Mouse (Mus musculus): ENCODE data around the gene Lefty2.

The Lefty2 gene

DNA sequence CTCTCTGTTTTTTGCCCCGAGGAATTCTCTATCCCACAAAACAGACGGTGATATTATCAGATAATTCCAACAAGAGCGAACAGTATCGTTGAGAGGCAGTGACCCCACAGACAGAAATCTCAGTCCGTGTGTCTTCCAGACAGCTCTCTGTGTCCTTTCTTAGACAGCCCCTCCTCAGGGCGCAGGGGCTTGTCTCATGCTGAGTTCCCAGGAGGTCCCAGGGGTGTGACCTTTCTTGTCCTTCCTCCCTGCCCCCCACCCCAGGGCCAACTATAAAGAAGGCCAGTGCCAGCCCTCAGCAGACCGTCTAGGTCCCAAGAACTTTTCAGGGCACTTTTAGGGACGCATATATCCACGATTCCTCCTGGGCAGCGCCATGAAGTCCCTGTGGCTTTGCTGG is at the start of gene Lefty2:
Gene Lefty2, plus strand, starts transcription at position 301 of the 400 bp plus-strand sequence.
- DNase-seq (ENCODE audit: low spot score): no peak

DNA sequence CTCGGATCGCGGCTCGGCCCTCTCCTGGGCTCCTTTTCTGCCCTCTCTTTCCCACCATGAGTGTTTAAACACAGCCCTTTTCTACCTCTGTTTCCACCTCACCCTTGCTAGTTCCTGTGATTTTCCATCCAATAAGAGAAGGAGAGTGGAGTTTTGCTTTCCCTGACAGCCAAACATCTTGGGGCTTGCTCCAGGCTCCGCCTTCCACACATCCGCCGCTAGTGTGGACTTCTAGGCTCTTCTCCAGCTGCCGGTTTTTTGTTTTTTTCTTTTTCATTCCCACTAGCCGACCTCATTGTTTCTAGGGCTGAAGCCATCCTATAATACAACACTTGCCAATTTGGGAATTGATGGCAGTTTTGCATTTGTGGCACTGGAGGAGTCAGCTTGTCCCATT is 44.8 kb upstream of the Lefty2 start:
- DNase-seq (ENCODE audit: low spot score): peak; percentile 67

- DNase-seq (ENCODE audit: low spot score): no peak
Measured at GRCm38 (mm10) chr1:180848511-180849241, 44.2 kb upstream of the Lefty2 start.

- DNase-seq (ENCODE audit: low spot score): no peak
Measured at GRCm38 (mm10) chr1:180849701-180850301, 43.1 kb upstream of the Lefty2 start.

DNA sequence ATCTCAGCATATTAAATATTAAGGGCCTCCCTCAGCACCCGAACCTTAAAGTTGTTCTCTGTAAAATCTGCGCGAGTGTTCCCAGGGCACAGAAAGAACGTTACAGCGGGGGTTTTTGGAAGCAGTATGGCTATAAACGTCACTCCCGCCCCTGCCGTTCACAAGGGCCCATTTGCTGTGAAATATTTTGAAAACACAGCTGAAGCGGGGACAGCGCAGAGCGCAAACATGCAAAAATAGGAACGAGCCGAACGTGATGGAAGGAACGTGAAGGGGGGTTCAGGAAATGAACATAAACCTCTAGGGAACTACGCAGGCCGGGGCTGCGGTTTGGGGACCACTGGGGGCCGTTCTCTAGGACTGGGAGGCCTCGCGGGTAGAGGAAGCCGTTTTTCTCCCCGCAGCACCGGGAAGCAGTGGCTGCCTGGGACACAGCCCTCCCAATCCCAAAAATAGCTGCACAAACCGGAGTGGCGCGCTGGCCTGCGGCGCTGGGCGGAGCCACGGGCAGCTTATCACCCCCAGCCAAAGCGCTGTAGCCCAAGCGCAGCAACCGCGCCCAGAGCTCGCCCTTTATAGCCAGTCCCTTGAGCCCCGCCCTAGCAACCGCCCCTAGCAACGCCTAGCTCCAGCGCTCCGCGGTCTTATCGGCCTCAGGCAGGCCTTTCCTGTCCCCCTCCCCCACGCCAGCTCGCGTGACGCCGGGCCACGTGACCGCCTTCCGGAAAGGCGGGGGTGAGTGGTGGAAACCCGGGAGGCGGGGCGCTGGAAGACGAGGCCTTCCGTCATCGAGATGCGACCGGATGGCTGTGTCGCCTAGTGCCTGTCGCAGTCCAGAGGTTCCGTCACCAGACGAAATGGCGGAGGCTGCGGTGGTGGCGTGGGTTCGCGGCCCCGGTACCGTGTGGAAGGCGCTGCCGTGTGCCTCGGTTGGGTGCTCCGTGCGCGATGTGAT is 42.3 kb upstream of the Lefty2 start, which contains the start of gene Sde2:
Gene Sde2, plus strand, starts transcription at position 812 of the 955 bp plus-strand sequence.
- peak; percentile 100 for DNase-seq (ENCODE audit: low spot score)

GRCm38 (mm10) chr1:180858763-180859162 is 34.1 kb upstream of the Lefty2 start:
- DNase-seq (ENCODE audit: low spot score): no peak

GRCm38 (mm10) chr1:180860030-180860429 is 32.9 kb upstream of the Lefty2 start:
- DNase-seq (ENCODE audit: low spot score): no peak

DNA sequence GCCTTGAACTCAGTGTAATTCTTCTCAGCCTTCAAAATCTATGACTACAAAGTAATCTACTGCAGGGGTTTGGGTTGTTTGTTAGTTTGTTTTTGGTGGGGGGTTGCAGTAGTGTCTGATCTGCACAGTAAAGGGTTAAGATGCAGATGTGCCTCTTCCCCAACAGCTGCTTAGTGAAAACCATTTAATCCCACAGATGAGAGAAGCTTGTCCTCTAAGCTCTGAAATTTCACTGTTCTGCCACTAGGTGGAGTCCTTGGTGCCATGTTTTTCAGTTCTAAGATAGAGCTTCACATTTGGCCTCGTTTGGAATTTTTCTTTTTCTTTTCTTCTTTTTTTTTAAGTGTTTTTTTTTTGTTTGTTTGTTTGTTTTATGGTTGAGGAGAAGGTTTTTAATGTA is 29.3 kb upstream of the Lefty2 start:
- DNase-seq (ENCODE audit: low spot score): no peak

DNA sequence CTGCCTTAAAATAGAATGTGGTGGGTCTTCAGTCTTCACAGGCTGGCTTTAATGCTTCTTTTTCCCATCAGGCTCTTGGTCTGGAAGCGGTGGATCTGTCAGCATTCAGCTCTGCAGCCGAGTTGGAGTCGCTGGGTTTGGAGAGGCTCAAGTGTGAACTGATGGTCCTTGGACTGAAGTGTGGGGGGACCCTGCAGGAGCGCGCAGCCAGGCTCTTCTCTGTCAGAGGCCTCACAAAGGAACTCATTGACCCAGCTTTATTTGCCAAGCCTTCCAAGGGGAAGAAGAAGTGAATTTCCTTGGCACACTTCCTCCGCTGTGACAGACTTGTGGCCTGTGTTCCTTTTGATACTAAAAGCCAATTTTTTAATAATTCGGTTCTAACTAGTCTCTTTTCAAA is 26.9 kb upstream of the Lefty2 start:
- no peak for DNase-seq (ENCODE audit: low spot score)

- DNase-seq (ENCODE audit: low spot score): no peak
Measured at GRCm38 (mm10) chr1:180870122-180870650, 22.7 kb upstream of the Lefty2 start.

DNA sequence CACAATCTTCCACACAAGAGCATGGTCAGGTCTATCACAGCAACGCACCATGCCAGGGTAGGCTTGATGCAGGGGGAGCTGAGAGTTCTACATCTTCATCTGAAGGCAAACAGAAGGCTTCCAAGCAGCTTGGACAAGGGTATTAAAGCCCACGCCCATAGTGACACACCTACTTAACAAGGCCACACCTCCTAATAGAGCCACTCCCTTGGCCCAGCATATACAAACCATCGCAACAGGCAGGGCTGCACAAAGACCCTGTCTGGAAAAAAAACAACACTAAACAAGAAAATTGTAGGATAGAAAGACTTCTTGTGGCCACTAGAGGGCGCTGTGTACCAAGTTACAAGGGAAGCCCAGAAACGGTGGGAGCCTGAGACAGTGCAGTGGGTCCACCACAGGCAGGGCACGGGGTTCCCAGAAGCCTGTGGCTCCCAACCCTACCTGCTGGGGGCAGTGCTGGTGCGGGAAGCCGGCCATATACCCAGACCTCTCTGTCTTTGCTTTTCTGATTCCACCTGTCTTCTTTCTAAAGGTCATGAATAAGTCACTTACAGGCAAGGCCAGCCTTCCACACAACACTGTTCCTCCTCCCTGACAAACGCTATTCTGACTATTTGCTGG is 18.9 kb upstream of the Lefty2 start:
- peak; percentile 78 for DNase-seq (ENCODE audit: low spot score)

DNA sequence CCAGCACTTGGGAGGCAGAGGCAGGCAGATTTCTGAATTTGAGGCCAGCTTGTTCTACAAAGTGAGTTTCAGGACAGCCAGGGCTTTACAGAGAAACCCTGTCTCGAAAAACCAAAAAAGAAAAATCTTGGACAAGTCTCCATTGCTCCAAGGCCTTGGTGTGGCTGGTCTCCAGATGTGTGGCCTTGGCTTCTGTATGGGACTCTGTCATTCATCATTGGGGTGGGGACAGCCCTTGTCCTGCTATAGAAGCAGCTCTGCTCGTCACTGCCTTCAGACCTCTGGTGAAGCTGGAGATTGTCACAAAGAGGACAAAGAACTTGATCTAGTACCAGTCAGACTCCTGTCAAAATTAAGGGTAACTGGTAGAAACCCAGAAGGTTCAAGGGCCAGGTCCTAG is 18.3 kb upstream of the Lefty2 start:
- no peak for DNase-seq (ENCODE audit: low spot score)

GRCm38 (mm10) chr1:180875126-180875525 is 17.8 kb upstream of the Lefty2 start:
- DNase-seq (ENCODE audit: low spot score): no peak

DNA sequence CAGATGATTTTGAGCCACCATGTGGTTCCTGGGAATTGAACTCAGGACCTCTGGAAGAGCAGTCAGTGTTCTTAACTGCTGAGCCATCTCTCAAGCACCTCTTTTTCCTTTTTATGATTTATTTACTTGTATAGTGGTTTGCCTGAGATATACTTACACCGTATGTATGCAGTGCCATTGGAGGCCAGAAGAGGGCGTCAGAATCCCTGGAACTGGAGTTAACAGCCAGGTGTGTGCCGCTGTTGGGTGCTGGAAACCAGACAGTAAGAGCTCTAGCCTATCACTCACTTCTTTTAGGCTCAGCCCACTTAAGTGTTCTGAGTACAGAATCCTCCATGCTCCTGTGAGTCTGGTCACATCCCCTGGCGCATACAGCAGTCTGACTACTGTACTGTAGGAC is 15.4 kb upstream of the Lefty2 start:
- DNase-seq (ENCODE audit: low spot score): no peak

DNA sequence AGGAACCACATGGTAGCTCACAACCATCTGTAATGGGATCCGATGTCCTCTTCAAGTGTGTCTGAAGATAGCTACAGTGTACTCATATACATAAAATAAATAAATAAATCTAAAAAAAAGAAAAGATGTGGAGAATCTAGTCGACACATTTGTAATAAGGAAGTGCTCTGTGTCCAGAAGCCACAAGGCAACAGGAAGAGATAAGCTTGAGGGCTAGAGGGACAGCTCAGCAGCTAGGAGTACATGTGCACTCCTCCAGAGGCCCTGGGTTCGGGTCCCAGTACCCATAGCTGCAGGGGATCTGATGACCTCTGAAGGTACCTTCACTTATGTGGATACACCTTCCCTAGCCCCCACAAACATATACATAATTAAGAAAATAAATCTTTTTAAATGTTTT is 11.1 kb upstream of the Lefty2 start:
- DNase-seq (ENCODE audit: low spot score): no peak

DNA sequence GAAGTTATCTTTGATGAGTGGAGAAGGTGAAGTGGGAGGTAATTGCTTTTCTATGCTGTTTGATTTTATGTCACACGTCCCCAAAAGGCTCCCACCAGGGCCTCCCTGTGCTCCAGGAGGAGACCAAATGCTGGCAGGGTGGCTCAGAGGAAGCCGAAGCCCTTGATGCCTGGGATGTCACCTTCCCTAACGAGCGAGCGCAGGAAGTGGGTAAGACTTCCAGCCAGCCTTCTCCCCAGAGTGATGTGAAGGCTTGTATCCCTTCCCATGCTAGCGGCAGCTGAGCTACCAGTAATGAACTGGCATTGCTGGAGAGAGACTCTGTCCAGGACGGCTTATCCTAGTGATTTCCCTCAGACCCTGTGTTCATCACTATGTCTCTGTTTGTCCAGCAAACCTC is 9.2 kb upstream of the Lefty2 start:
- DNase-seq (ENCODE audit: low spot score): no peak

GRCm38 (mm10) chr1:180884484-180884883 is 8.4 kb upstream of the Lefty2 start:
- no peak for DNase-seq (ENCODE audit: low spot score)

DNA sequence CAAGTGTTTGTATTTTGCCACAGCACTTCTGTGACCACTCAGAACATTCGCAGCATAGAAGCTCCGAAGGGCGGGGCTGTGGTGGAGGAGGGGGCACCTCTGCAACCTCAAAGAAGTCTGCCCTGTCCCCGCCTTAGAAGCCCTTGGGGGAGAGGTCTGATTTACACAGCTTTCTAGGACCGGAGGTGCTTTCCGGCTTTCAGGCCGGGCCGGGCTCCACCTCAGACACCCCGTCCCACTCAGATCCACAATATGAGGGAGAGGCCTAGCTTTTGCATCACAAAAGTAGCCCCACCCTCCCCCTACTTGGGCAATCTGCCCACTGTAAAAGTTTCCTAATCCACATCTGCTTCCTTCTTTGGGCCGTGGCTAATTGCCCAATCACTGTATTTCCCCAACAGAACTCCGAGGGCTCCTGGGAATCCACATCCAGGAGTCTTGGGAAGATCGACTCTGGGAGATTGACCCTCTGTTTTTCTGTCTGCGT is 4.3 kb upstream of the Lefty2 start:
- peak; percentile 84 for DNase-seq (ENCODE audit: low spot score)

DNA sequence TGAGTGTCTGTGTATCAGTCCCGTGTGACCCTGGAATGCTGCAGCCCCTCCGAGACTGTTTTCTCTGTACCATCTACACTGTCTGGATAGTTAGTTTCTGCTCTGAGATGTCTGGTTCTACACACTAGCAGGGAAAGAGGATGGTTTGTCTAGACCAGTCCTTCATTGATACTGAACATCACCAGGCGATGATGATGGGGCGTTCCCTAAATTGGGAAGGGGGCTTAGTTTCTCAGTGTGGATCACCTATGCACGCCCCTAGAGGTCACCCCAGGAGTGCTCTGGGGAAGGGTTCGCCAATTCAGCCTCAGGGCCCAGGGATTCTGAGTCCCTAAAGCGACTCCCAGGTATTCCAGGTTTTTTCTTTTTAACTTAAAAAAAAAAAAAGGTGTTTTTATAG is 3.7 kb upstream of the Lefty2 start:
- no peak for DNase-seq (ENCODE audit: low spot score)

DNA sequence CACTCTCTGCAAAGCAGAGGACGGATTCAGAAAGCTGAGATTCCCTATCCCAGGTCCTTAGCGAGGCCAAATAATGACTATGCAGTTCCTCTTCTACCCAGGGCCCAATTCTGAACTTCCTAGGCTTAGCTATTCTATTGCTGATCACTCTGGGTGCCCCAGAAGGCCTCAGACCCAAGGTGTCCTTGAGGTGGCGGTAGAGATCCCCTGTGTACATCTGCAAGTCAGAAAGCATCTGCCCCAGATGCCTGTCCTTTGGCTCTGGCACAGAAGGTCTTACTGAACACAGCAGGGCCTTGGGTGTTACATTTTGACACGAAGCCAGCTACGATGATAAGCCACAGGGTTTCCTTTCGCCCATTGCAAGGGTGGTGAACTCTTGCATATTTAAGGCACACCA is 3.1 kb upstream of the Lefty2 start:
- DNase-seq (ENCODE audit: low spot score): no peak

DNA sequence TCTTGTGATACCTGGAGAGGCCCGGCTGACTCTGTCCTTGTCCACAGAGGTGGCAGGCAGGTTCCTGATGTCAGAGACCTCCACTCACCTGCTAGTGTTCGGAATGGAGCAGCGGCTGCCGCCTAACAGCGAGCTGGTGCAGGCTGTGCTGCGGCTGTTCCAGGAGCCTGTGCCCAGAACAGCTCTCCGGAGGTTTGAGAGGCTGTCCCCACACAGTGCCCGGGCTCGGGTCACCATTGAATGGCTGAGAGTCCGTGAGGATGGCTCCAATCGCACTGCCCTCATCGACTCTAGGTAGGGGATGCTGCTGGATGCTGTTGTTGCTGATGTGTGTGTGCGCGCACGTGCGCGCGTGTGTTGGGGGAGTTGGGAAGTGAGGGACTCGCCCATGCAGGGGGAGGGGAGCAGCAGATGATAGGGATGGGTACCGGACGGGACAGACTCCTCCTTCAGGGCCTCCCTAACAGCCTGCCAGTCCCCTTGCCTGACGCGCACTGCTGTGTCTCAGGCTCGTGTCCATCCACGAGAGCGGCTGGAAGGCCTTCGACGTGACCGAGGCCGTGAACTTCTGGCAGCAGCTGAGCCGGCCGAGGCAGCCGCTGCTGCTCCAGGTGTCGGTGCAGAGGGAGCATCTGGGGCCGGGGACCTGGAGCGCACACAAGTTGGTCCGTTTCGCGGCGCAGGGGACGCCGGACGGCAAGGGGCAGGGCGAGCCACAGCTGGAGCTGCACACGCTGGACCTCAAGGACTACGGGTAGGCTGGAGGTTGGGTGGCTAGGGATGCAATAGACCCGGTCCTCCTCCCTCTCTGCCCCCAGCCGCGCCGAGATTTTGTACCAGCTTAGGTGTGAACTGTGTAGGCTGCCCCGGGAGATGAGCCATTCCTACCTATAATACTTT is 1.4 kb downstream of the Lefty2 start:
- peak; percentile 60 for DNase-seq (ENCODE audit: low spot score)
